Mouse (Mus musculus) olfactory bulb, adult 2 months (tissue): ENCODE results near the gene Sec14l2.

ENCODE experiments used
- CTCF ChIP-seq: fragments of 200-500 bp; IDR thresholded peaks from 2 replicates; pipeline ENCODE4 v1.5.1; 2012; ENCODE audit warnings: low read depth, mild to moderate bottlenecking, low read length, moderate library complexity; ENCODE audit not compliant: insufficient read depth
- POLR2A ChIP-seq: fragments of 200-500 bp; IDR thresholded peaks from 2 replicates; pipeline ENCODE4 v1.6.1; 2012; ENCODE audit warnings: mild to moderate bottlenecking, low read depth, low read length, moderate library complexity; ENCODE audit not compliant: insufficient read depth

DNA sequence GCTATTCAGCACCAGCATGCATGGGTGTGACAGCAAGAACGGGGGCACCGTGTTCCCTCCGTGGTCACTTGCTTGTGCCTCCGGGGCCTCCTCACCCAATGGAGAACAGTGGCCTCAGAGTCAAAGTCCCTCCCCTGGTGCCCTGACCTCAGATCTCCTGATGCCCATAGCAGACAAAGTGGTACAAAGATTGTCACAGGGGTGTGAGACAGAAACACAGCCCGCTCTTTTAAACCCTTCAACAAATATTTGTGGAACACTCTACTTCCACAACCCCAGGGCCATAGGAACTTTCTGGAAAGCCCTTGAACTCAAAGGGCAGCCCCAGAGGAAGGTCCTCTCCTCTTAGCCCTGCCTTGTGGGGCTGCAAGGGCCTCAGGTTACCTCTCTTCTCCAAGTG lies 989 bp downstream of the Sec14l2 start:
- no peak for TF ChIP-seq CTCF
- no peak for TF ChIP-seq POLR2A
